Mouse (Mus musculus) CH12F3 (cell line): ENCODE results near the gene Otud7b.

ENCODE experiments used
- in situ Hi-C: fragments of 300-500 bp; cut with MboI; formaldehyde crosslinking; loops from 2 replicates; pipeline ENCODE4 v1.14.3; 2020; ENCODE audit warnings: low sequenced_read_pairs

Otud7b gene

GRCm38 (mm10) chr3:96104261-96105065 is at the start of gene Otud7b:
Gene Otud7b (plus strand): TSS chr3:96104527.
- in situ Hi-C loops: no loop called here

- in situ Hi-C loops: loop anchor here (5.0 kb wide), 1 partner anchor 93 kb away; no protein-coding TSS in a partner anchor
These were observed 49.0 kb upstream of the Otud7b start for GRCm38 (mm10) chr3:96055294-96055693.

DNA sequence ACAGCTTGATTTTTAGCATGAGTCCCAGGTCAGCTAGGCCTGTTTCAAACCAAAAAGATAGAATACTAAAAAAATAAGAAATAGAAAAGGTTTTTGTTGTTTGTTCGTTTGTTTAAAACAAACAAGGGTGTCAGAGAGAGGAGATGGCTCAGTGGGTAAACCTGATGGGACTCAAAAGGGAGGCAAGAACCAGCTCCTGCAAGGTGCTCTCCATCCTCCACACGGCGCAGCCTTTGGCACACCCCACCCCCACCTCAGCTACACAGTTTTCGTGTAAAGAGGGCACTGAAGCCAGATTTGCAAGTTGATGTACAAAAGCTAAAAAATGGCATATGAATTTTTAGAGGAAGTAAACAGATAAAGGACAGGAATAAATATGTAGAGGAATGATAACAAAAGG is 48.3 kb upstream of the Otud7b start:
- in situ Hi-C loops: loop anchor here (5.0 kb wide), 1 partner anchor 94 kb away; no protein-coding TSS in a partner anchor

DNA sequence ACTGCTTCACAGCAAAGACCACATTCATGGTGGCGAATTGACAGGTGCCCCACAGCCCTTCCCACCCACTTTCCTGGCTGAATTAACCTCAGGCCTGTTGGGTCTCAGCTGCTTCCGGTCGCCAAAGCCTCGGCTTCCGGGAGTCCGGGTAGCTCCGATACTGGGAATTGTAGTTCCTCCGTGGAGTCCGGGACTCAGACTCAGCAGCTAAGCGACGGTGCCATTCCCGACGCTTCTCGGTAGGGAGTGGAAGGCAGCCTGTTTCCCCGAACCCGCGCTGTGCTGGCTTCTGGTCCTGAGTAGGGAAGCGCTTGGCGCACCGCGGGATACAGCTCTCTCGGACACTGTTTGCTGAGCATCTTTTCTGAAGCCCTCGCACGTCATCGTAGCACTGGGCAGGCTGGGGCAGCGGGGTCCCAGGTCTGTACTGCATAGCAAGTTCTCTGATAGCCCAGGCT is 46.6 kb upstream of the Otud7b start:
- in situ Hi-C loops: loop anchor here (5.0 kb wide), 1 partner anchor 95 kb away; no protein-coding TSS in a partner anchor

DNA sequence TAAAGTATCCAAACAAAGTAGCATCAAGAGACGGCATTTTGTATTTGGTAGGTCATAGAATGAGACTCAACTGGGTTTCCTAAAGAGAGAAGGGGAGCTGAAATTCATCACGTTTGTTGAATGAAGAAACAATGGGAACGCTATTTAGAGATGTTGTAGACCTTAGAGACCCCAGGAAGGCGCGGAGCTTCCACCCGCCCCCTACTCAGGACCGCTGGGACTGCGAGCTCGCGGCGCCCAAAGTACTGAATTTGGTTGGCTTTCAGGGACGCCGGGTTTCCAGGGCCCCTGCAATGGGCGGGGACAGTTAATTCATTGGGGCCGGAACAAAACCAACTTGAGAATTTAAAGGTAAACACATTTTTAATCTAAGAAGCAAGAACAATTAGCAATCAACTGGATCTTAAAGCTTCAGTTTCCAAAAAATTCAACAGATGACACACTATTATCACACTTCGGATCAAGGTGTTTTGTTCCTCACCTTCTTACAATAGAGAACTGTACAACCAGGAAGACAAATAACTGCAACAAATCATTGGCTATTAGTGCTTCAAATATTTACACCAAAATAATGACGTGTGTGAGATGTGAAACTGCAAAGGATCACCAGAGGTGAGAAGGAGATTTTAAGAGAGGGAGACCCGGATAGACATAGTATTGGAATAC is 46.0 kb upstream of the Otud7b start, which contains the start of gene Vps45:
TSS of gene Vps45 (minus strand) at position 236 of the 666 bp plus-strand sequence.
- in situ Hi-C loops: loop anchor here (5.0 kb wide), 1 partner anchor 96 kb away; no protein-coding TSS in a partner anchor

- in situ Hi-C loops: no loop called here
These were observed 44.2 kb upstream of the Otud7b start for GRCm38 (mm10) chr3:96060146-96060545.

- in situ Hi-C loops: no loop called here
These were observed 41.0 kb upstream of the Otud7b start for GRCm38 (mm10) chr3:96063299-96063698.

GRCm38 (mm10) chr3:96064217-96064616 is 40.1 kb upstream of the Otud7b start:
- in situ Hi-C loops: no loop called here

DNA sequence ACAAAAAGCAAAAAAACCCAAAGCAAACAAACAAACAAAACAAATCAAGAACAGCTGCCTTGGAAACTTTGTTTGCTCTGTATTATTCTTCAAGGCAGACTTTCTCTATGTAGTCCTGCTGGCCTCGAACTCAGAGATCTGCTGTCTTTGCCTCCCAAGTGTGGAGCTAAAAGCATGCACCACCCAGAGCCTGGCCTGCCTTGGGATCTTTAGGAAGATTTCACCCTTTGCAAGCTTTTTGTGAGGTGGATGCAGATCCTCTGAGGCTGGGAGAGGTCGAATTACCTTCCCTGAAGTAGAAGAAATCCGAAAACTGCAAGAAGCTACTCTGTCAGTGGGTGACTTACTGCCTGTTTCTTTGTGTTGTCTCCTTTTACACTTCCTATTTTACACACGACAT is 39.2 kb upstream of the Otud7b start:
- in situ Hi-C loops: no loop called here

- in situ Hi-C loops: no loop called here
These were observed 38.5 kb upstream of the Otud7b start for GRCm38 (mm10) chr3:96065754-96066375.

DNA sequence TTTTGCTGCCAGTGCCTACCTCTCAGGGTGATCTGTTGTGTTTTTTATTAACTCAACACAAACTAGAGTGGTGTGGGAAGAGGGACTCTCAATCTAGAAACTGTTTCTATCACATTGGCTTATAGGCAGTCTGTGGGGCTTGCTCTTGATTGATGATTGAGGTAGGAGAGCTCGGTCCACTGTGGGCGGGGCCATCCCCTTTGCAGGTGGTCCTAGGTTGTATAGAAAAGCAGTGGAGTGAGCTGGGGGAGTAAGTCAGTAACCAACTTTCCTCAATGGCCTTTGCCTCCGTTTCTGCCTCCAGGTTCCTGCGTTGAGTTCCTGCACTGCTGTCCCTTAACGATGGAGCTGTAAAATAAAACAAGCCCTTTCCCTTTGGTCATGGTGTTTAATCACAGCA is 37.6 kb upstream of the Otud7b start:
- in situ Hi-C loops: no loop called here

- in situ Hi-C loops: no loop called here
These were observed 35.3 kb upstream of the Otud7b start for GRCm38 (mm10) chr3:96069046-96069445.

DNA sequence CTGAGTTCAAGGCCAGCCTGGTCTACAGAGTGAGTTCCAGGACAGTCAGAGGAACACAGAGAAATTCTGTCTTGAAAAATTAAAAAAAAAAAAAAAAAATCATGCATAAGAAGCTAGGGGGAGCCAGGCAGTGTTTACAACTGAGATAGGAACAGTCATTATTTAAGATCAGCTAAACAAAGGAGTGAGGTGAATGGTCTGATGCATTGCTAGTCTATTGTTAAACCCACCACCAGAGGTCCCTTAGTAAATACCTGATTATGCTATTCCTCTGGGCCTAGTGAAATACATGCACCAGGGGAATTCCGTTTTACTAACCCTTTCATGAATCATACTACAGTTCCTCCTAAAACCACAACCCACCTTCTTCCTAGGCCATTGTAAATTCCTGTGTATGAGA is 34.8 kb upstream of the Otud7b start:
- in situ Hi-C loops: no loop called here

DNA sequence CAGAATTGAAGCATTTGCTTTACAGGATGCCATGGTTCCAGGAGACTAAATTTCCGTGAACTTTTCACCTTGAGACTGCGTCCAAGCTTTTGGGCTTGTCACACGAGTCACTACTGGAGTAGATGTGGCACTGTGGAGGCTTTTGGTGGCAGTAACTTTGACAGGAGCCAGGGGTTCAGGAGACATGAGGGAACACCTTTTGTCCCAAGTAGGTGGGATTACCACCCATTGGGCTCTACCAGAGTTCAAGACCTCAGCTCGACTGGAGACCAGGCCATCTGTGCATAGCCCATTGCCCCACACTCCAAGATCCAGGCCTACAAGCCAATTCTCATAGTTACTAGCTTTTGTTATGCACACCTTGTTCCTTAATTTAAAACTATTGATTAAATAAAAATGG is 34.1 kb upstream of the Otud7b start:
- in situ Hi-C loops: no loop called here

GRCm38 (mm10) chr3:96072921-96073486 is 31.3 kb upstream of the Otud7b start:
- in situ Hi-C loops: no loop called here

- in situ Hi-C loops: no loop called here
These were observed 26.3 kb upstream of the Otud7b start for GRCm38 (mm10) chr3:96078066-96078465.

- in situ Hi-C loops: no loop called here
These were observed 25.6 kb upstream of the Otud7b start for GRCm38 (mm10) chr3:96078711-96079110.

DNA sequence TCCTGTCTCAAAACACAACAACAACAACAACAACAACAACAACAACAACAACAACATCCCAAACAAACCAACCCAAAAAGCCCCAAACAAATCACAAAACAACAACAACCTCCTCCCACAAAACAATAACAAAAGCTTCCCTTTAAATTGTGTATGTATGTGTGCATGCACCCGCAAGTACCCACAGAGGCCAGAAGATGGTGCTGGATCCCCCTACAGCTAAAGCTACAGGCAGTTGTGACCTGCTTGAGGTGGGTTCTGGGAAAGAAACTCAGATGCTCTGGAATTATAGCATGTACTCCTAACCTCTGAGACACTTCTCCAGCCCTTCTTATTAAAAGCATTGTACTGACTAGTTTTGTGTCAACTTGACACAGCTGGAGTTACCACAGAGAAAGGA is 23.3 kb upstream of the Otud7b start:
- in situ Hi-C loops: no loop called here

DNA sequence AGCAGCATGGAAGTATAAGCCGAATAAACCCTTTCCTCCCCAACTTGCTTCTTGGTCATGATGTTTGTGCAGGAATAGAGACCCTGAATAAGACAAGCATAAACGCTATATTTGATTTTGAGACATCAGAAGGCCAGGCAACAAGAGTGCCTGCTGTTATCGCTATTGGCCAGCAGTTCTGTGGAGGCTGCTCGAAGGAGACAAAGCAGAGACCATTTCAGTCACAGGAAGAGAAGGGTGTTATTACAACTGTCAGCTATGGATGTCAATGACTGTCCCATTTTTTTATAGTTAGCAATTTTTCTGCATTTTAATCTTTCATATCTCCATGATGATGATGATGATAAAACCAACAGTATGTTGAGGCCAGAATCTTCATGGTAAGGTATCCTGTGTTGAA is 22.7 kb upstream of the Otud7b start:
- in situ Hi-C loops: no loop called here

GRCm38 (mm10) chr3:96082100-96082499 is 22.2 kb upstream of the Otud7b start:
- in situ Hi-C loops: no loop called here
